Comparison of ENCODE assay signal across 20 mouse cellular contexts in the genomic region with DNA sequence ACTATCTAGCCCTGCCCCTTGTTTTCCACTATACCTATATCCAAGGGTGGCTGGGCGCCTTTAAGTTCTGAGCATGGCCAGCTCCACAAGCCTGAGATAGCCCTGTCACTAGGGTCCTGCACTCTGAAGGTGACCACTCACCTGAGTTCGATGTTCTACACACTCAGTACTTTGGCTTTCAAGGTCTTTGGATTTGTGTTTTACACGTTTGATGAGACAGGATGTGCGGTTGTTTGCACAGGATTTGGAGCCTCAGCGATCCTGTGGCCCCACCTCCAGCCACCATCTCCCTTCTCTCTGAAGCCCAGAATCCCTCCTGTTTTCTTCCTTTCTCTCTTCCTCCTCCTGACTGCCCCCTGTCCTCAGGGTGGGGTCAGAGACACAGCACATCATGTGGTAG.
"Had no signal": no experiment of that assay in that cellular context is flagged by ENCODE, and none has a peak within 500 bp of the region (broad histone marks: within the 10 kb centered on the region; RNA-seq: fewer than 3 reads in every experiment).

No protein-coding gene starts in this region.

- H3K4me3 ChIP-seq: lung, embryonic 15.5 days; megakaryocyte, embryonic 14.5 days; midbrain, embryonic 13.5 days; midbrain, embryonic 15.5 days; neural tube, embryonic 13.5 days; neural tube, embryonic 15.5 days had no signal

- H3K4me2 ChIP-seq: lung, embryonic 15.5 days; midbrain, embryonic 11.5 days; midbrain, embryonic 13.5 days; midbrain, embryonic 15.5 days; neural tube, embryonic 13.5 days; neural tube, embryonic 15.5 days had no signal

- H3K9me3 ChIP-seq: lung, embryonic 15.5 days; midbrain, embryonic 13.5 days; midbrain, embryonic 15.5 days; neural tube, embryonic 13.5 days; neural tube, embryonic 15.5 days had no signal

- H3K9ac ChIP-seq: lung, embryonic 15.5 days; midbrain, embryonic 13.5 days; midbrain, embryonic 15.5 days; neural tube, embryonic 13.5 days; neural tube, embryonic 15.5 days had no signal

- DNase-seq: lung, adult 18-20 months; lung, postnatal 14 days; lung, postnatal 36 days; retina, postnatal 1 day; right cerebral cortex, adult 18-20 months; right cerebral cortex, postnatal 25 days; right cerebral cortex, postnatal 4 days; spleen, adult 18-20 months; thymus, adult 18-20 months; thymus, postnatal 14 days; thymus, postnatal 36 days had no signal

- H3K36me3 ChIP-seq: lung, embryonic 15.5 days; midbrain, embryonic 13.5 days; midbrain, embryonic 15.5 days; neural tube, embryonic 13.5 days; neural tube, embryonic 15.5 days had no signal

- H3K27ac ChIP-seq: lung, embryonic 15.5 days; macrophage; midbrain, embryonic 13.5 days; midbrain, embryonic 15.5 days; neural tube, embryonic 13.5 days; neural tube, embryonic 15.5 days had no signal

- ATAC-seq: lung, postnatal 0 days; midbrain, embryonic 13.5 days; midbrain, embryonic 15.5 days had no signal

- H3K27me3 ChIP-seq: lung, embryonic 15.5 days; midbrain, embryonic 13.5 days; midbrain, embryonic 15.5 days; neural tube, embryonic 13.5 days; neural tube, embryonic 15.5 days had no signal
